Mouse (Mus musculus): ENCODE data around the gene Prelid3b.

Gene Prelid3b

DNA sequence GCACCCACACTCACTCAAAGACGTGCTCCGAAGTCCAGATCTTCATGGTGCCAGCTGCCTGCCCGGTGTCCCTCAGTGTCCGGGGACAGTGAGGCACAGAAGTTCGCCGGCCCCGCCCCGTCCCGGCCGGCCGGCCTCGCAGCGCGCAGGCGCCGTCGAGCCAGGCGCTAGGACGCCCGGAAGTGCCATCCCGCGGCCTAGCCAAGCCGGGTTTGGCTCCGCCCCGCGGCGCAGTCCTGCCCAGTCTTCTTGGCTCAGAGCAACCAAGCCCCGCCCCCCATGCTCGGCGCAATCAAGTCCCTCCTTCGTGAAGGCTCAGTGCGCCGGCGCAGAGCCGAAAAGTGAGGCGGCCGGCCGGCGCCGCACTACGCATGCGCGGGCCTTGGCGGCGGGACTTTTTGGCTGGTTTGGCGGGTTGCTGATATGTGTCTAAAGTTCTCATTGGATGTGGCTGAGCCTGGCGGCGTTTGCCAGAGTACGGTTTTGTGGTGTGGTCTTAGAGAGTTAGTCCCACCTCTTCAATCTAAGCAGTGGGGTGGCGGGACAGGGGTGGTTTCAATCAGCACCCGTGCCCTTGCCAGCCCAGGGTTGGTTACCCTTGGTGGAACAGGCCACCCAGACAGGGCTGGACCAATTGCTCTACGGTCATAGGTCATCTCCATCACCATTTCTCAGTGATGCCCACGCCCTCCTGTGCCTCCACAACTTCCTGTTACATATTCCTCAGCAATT, at the start of gene Prelid3b:
Gene Prelid3b, minus strand, starts transcription at position 264 of the 732 bp plus-strand sequence.
- DNase-seq = peak; percentile 99

DNA sequence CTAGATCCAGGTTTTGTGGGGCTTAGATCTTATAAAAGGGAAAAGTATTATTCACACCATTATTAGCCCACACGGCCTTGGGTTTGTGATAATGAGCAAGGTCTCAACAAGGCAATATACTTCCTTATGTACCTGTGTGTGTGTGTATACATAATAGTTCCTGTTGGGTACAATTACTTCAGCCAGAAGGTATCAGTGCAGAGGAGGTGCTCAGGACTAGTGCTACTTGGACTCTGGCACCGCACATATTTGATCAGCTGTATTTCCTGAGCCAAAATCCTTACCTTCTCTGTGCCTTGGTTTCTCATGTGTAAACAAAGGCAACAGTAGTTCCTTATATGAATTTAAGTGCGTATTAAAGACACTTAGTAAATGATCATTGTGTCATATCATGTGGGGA, 49.3 kb upstream of the Prelid3b start:
- DNase-seq = no peak

DNA sequence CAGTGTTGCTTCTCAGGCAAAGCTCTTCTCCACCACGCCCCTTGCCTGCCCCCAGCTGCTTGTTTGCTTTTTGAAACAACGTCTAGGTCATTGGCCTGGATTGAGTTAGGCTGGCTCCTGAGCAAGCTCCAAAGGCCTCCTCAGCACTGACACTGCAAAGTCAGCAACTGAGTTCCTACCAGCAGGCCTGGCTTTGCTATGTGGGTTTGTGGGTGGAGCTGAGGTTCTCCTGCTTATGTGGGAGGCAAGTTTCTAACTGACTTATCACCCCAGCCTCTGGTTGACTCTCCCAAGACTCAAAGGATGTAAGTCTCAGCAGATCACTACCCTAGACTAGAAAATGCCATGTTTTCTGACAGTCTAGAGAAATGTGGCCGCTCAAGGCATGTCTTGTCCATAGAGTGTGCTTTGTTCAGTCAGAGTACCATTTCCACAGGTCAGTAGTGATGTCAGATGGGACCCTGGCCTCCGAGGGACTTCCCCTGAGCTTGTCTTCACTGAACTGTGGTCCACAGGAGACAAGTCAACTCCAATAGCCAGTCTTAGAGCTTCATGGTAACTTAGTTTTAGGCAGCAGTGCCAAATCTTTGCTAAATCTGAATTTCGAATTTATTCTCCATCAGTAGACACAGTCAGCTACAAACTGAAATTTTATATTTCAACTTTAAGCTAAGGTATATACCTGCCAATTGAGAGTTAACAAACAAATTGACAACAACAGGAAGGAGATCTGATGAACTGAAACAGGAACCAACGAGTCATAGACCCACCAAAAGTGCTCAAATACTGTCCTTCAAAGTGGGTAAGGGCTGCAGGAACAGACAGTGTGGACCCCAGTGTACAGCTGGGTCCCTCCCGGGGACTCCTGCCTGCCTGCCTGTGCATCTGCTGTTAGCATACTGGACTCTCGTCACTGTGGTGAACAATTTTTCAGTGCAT, 44.5 kb upstream of the Prelid3b start:
- no peak for DNase-seq

DNA sequence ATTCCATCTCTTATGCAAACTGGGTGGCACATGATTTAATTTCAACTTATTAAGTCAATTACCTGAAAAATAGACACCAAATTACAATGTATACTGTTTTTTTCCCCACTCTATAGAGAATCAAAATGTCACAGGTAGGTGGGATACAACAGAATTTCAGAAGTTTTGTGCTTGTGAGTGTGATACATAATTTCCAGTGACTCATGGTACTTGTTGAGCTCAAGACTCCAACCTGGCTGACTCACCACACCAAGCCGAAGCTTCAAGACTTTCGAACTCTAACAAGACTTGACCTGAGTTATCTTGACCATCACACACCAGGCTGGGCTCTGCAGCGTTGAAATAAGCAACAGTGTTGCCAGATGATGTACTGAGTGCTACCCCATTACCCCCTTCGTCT, 42.0 kb upstream of the Prelid3b start:
- DNase-seq = no peak

DNA sequence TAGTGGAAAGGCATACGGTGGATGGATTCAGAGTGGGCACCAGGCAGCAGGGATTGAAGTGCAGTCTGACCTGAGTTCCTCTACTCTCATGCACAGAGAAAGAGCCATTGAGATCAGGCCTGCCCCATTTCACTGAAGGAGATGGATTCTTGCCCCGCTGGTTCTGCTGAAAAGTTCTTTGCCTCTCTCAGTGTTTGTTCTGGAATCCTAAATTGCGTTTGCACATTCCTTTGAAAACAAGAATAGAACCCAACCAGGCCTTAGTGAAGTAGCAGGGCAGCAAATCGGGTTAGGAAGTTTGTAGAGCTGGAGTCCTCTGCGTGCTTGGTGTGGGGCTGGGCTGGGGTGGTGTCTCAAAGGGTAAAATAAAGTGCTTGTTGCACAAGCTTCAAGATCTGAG, 40.9 kb upstream of the Prelid3b start:
- DNase-seq = no peak

DNA sequence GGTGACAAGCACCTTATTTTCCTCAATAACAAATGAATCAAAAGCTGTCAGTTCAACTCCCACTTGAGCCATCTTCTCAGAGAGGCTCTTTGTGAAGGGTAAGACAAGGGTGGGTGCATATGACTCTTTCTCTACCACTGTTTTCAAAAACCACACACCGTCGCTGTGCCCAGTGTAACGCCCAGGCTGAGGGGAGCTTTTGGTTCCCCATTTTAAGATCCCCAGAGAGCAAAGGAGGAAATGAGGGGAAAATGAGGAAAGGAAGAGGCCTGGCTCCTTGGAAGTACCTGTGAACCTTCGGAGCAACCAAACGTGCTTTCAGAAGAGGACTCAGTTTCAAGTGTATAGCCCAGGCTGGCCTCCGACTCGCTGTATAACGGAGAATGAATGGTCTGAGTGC, 36.9 kb upstream of the Prelid3b start:
- DNase-seq = no peak

DNA sequence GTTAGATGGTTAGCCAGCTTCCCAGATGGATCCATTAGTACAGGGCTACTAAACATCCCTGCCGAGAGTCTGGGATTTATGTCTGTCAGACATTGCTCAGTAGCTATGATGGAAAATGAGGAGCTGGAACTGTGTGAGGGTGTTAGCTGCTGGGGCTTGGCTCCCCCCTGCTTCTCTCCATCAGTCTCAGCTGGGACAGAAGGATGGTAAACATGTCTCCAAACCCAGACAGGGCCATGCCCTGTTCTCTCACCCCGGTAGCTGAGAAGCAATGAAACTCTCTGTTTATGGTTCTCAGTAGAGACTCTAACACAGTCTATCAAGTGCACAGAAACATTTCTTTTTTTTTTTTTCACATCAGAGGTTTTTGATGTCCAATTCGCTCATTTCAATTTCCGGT, 35.1 kb upstream of the Prelid3b start:
- DNase-seq = no peak

DNA sequence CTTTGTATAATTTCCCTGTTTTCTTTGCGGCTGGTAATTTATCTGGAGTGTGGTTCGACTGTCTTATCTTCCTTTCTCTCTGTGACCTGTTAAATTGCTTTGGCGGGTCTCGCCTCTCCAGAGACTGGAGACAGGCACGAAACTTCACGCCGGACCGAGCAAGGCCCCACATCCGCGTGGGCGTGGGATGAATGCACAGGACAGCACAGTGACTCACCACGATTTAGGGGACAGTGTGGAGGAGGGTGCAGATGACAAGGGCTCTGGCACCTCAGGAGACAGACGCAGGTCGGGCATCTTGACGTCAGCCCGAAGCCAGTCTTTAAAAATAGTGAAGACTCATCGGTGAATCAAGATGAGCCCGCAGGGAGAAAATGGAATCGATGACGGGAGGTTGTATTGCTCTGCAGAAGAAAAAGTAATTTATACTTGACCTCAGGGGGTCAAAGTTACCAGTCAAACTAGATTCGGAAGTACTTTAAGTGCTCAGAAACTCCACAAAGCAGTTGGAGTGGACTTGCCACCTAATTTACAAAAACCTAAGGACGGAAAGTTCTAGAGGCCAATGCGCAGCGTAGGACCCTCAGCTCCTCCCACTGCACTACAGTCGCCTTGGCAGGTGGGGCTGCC, 30.1 kb upstream of the Prelid3b start:
- DNase-seq = no peak

DNA sequence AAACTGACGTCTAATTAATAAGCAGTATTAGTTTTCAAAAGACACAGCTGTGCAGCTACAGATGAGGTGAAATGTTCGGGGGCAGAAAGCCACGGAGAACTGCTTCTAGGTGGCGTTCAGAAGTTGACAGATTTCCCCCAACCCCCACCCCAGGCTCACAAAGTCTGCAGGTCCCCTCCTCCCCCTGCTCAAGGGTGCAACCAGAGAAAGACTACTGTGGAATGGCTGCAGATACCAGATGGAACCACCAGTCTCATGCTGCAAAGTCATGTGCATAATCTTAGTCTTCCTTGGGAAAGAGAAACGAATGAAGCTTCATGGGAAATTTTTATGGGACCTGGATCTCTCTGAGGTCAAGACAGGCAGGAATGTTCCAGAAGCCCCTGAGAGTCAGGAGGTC, 29.4 kb upstream of the Prelid3b start:
- no peak for DNase-seq

DNA sequence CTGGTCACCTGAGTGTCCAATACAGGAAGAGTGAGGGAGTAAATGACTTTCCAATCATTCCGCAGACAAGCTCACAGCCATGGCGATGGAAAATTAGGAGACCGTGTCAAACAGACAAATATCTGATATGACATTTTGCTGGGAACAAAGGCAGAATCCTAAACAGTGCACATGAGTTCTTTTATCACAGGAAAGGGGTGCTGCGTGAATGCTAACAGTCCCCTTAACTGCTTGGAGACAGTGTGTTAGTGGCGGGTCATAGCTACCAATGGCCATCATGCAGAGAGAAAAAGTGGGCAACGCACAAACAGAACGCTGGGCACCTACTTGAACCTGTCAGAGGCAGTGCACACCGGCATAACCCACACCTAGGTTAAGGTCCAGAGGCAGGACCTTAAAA, 28.6 kb upstream of the Prelid3b start:
- no peak for DNase-seq

DNA sequence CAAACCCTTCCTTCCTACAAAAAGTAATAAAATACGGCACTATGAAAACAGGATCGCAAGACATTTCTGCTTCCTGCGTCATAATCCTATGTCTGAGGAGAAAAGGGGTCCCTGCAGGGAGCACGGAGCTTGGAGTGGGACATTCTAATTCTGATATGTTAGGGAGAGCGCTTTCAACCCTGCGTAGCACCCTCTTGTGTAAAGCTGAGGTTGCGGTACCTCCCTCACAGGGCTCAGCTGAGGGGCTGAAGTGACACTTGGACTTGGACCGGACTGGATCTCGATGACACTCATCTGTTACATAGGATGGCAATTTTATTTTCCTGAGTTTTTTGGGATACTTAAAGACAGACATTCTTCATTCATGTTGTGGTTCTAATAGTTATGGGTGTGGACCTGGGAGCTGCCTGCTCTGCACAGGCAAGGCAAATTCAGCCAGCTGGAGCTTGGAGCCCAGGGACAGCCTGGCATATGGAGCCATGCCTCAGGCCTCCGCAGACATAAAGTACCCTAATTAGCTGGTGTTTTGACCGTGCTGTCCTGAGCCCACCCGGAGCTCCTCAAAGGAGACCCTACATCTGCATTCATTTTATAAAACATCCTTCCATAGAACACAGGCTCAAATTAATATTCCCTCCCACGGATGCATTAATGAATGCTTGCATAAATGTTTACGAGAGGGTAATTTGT, 28.1 kb upstream of the Prelid3b start:
- DNase-seq = no peak

DNA sequence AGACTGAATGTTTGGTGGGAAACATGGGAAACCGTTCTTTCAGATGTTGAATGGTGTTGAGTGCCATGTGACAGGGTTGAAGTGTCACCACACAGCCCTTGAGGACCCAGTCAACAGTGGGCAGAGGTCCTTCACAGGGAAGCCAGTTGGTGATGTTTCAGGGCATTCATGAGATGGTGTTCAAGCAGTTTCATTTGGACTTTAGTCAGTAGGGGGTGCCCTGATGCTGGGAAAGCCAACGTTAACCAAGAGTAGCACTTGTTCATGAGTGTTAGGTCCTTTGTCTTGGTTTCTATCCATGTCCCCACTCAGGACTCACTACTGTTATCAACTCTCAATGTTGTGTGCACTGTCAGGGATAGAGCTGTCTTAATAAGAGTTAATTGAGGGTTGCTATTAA, 20.0 kb upstream of the Prelid3b start:
- no peak for DNase-seq

DNA sequence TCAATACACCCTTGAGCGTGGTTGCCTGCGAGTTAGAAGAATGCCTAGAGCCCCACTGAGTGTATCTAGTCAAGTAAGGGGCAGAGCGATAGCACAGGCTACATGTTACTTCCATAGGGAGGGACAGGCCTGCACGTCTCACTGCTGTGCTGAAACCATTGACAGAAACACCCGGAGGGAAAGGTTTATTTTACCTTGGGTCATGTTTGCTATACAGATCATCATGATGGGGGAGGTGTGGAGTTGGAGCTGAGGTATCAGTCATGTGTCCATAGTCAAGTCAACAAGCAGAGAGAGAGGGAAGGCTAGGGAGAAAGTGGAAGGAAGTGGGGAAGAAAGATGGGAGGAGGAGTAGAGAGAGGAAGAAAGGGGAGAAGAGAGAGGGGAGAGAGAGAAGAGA, 14.1 kb upstream of the Prelid3b start:
- DNase-seq = no peak

DNA sequence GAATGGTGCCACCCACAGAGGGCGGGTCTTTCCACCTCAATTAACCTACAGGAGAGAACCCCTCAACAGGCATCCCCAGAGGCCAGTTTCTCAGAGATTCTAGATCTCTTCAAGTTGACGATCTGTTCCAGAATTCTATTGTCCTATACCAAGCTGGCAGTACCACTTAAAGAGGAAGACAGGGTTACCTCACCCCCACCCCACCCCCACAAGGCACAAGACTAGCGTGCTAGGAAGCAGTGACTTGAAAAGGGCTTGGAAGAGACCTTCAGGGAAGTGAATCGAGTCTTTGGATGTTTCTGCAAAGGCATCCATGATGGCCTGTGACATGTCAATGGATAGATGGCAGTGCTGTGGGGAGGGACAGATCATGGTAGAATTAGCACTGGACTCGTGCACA, 5.9 kb upstream of the Prelid3b start:
- no peak for DNase-seq

DNA sequence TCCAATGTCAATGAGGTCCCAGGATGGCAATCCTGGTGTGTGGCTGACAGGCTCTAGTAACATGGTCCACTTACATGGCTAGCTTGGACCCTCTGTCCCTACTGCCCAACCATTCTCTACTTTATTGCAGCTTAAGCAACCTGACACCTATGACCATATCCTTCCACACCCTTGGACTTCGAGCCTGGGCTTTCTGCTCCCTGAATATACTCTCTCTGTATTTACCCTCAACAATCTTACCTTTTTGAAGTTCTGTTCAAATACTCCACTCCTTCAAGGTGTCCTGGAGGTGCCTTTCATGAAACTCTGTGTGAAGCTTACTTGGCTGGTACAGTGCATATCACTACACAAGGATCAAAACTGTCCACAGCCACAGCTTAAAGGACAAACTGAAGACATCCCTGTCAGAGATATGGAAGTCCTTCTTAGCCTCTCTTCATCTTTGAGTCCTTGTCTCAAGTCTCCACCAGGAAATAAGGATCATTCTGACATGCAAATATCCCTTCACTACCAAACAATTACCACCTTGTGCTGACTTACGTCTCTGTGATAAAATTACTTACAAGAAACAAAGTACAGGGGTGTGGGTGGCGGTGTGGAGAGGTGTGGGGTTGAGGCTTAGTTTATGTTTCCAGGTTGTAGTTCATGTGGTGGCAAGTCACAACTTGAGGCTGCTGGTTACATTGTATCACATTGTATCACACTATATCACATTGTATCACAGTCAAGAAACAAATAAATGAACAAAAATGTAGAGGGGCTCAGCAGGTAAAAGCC, 4.8 kb upstream of the Prelid3b start:
- DNase-seq = no peak

DNA sequence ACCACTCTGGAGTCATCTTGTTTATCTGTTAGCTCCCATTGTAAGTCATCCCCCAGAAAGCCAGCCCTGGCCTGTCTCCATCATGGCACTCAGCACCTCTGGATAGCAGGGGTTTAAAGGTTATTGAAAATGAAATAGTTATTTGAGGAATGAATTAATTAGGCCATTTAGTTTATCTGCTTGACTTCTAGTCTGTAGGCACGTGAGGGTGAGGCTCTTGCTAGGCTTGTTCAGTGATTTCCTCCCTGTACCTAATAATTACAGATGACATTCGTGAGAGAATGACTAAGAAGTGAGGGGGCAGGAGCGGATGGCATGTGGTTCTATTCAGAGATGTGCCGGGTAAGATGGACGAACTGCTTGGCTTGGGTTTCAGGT, 658 bp upstream of the Prelid3b start:
- DNase-seq = no peak

DNA sequence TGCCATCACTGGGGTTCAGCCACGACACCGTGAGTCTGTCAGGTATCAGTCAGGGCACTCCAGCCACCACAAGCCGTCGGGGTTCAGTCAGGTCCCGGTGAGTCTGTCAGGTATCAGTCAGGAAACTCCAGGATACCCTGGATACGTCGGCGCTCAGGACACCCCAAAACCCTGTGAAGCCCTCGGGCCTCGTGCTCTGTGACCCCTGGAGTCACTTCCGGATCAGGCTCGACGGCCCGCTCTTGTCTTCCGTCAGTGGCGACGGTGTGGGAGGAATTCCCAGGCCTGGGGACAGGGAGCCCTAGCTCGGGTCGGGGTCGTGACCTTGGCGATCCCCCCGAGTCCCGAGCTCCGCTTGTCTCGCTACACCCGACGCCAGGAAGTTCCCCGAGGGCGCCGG, 474 bp downstream of the Prelid3b start:
- DNase-seq = no peak

DNA sequence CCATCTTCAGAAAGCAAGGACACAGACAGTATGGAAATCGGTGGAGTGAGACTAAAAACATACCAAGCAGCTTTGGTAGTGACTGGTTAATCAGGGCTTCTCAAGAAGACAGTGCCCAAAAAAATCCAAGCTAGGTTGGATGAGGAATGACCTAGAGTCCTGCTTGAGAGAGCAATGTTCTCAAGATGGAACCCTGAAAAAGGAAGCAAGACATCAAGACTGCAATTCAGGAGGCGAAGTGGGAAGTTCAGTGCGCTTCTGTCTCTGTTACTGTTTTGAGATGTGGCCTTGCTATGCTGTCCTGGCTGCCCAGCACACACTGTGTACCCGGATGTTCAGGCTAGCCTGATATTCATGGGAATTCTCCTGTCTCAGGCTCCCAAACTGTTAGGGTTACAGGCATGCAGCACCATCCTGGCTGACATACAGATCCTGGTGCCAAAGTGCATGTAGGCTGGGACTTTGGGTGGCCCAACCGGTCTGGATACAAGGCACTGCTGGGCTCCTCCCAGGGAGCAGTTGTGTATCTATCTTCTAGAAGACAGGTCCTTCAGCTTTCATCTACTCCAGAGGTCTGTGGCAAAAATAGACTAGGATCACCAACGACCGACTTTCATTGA, 2.0 kb downstream of the Prelid3b start:
- no peak for DNase-seq

DNA sequence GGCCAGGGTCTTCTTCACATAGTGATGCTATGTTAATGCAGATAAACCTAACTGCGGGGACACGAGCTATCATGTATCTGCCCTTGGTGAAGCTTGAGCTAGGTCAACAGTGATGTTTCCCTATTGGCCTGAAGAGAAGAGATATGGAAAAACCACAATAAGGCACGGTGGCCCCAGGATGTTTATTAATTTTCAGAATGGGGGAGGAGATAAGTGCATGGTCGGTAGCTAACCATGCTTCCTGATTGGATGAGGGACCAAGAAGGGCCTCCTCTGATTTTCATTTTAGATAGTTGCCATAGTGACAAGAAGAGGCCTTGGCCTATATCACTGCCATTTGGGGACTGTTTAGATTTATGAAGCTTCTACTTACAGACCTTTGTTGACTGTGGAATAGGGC, 2.5 kb downstream of the Prelid3b start:
- no peak for DNase-seq

DNA sequence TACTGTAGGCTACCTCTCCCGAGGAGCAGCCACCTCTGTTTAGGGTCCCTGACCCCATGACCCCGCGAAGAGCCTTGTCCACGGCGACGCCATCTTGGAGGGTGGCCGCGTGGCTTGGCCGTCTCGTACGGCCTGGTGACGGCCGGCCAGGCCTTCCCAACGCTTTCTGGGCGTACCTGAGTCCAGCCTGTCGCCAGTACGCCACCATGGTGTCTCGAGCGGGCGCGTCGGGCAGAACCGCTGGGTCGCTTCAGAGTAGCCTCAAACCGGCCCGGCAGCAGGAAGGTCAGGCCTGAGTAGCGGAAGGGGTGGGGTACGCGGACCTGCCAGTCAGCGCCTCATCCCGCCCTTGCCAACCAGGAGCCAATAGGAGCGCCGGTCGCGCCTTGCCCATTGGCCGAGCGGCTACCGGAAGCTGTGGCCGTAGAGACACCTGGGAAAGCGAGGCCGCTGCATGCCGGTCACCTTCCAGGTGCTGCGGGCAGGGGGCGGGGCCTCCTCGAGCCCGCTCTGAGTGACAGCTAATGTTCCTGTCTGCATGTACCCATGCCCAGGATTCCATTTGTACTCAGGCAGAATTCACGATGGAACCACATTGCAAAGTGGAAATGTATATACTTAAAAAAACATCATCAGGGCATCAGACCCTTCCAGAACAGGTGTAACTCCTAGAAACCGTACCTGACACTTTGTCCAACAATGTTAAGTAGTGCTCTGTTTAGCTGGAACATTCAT, 8.9 kb downstream of the Prelid3b start, which contains the start of gene Atp5e:
Gene Atp5e, minus strand, starts transcription at position 317 of the 735 bp plus-strand sequence.
- DNase-seq = peak; percentile 98

DNA sequence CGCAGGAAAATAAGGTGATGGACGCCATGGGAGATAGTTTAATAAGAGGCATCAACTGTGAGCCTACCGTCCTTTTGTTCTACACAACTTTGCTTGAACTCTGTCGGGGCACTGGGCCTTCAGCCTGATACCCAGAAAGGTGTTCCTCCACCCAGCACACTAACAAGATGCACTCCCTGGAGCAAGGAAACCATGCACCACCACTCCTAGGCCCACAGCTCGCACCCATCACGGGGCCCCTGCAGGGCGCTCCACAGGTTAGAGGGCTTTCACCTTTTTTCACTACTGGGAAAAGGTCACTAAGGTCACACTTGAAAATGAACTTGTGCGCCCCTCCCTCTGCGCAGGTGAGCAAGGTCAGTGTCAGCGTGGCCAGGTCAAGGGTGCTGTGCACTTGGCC, 9.5 kb downstream of the Prelid3b start:
- DNase-seq = no peak

Measured in cerebellum, adult 11-12 months (tissue).